Mouse (Mus musculus): Measurements from ENCODE around the gene Repin1. TPM values are rescaled to one million over a fixed set of nuclear protein-coding genes. Genes with fewer than 3 reads are reported as not detected.

Gene Repin1
- total and polyA plus RNA-seq, 3 experiments: 10.7 to 28.0 (median 12.8) TPM

DNA sequence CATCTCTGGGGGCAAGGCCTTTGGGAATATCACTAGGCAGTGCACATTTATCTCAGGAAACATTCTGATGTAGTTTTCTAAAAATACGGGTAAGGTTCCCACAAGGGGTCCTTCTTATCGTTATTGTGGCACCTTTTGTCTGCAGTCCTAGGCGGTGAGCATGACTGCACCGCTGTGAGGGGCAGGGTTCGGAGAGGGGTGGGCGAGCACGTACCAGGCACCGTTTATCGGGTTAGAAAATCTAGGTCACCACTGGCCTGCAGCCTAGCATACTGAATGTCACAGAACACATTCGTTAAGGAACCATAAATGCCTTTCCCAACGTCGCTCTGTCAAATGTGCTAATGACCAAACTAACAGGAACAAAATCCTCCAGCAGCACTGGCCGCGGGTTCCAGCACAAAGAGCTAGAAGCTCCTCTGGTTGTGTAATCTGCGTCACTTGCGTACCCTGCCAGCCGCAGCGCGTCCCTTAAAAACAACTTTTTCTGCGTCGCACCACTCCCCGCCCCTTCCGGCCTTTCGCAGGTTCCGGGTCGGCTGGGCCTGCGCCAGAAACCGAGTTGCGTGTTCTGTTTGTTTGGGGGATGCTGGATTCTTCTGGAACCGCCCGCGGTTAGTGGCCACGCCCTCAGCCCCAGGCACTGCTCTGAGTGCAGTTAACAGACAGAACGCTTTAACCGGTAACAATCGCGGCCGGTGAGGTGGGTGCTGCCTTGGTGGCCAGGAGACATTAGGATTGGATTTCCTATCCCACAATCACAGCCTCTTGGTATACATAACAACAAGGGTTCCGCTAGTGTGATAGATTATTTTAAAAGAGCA lies 39.2 kb upstream of the Repin1 start, which contains the start of gene Lrrc61:
Gene Lrrc61 (plus strand): TSS at position 517 of the 824 bp plus-strand sequence.
- H3K27me3 ChIP-seq (replicated peaks): peaks cover 29% of the 10 kb centered on the region
- H3K4me3 ChIP-seq (replicated peaks in 1 of 3; ENCODE audit: low read depth in 2 of 3, low read length in 2 of 3, poor library complexity in 1 of 3): peak within 1 kb of the TSS; percentile 63 to 87 (median 71)
- in situ Hi-C loops (cut with MboI; ENCODE audit: low pct_ligation_motif_present, low pct_unique_long_range_greater_than_20kb, low sequenced_read_pairs) (loop anchor here (5.0 kb wide), 1 partner anchor 73 kb away; the partner anchor contains the start of gene AI854703), dilution Hi-C loops (cut with MboI; ENCODE audit: extremely low pct_ligation_motif_present, extremely low pct_unique_long_range_greater_than_20kb, low sequenced_read_pairs) (no loop called here)
- H3K4me2 ChIP-seq (ENCODE audit: insufficient read depth, low read depth, poor library complexity, severe bottlenecking): peak within 1 kb of the TSS; percentile 83
- no peaks in the 10 kb centered on the region for H3K9me3 ChIP-seq (replicated peaks; ENCODE audit: low read length)
- H3K36me3 ChIP-seq (replicated peaks in 1 of 2; ENCODE audit: control insufficient read depth in 1 of 2, insufficient read depth in 1 of 2, low read length in 1 of 2): peaks cover 0 to 12% of the 10 kb centered on the region in 2 experiments
- peak; percentile 96 for DNase-seq (ENCODE audit: extremely low read depth)
- peaks cover 4 to 14% of the 10 kb centered on the region in 2 experiments for H3K4me1 ChIP-seq (ENCODE audit: control insufficient read depth in 1 of 2, insufficient read depth in 2 of 2)
- H3K79me2 ChIP-seq (replicated peaks; ENCODE audit: control insufficient read depth, extremely low read depth, insufficient read depth, poor library complexity, severe bottlenecking): no peaks in the 10 kb centered on the region
- H3K9ac ChIP-seq (ENCODE audit: insufficient read depth, low read depth): peak within 1 kb of the TSS; percentile 76
- TF ChIP-seq TBP (conservative IDR thresholded peaks at IDR 0.05; ENCODE audit: low read depth, low read length): peak; percentile 80
- peak; percentile 96 for TF ChIP-seq ELF1 (IDR thresholded peaks at IDR 0.05; ENCODE audit: low read depth, low read length)
- peak; percentile 54 for TF ChIP-seq NELFE (IDR thresholded peaks at IDR 0.05; ENCODE audit: low read depth, low read length)
- peak; percentile 75 for TF ChIP-seq SIN3A (IDR thresholded peaks at IDR 0.05; ENCODE audit: low read length)
- peak; percentile 83 for TF ChIP-seq POLR2A (IDR thresholded peaks at IDR 0.05; ENCODE audit: low read depth, low read length)
- no peak for TF ChIP-seq CTCF (conservative IDR thresholded peaks at IDR 0.05 in 1 of 2, IDR thresholded peaks at IDR 0.05 in 1 of 2; ENCODE audit: low read depth in 2 of 2, low read length in 2 of 2)
- TF ChIP-seq IRF4 (IDR thresholded peaks at IDR 0.05; ENCODE audit: low read depth, low read length): no peak
- TF ChIP-seq KAT2A (IDR thresholded peaks at IDR 0.05; ENCODE audit: insufficient replicate concordance, low read length): peak; percentile 43; the same call in 1 of the 2 replicates
- peak; percentile 85 for TF ChIP-seq NRF1 (IDR thresholded peaks at IDR 0.05; ENCODE audit: low read depth, low read length)
- peak; percentile 70 for TF ChIP-seq TCF12 (IDR thresholded peaks at IDR 0.05; ENCODE audit: low read depth, low read length)
- H3K27ac ChIP-seq (ENCODE audit: insufficient read depth, low read depth): peak within 1 kb of the TSS; percentile 45

GRCm38 (mm10) chr6:48555104-48555890 lies 38.4 kb upstream of the Repin1 start:
- peak overlapping the region; percentile 63 to 87 (median 63) for H3K4me3 ChIP-seq (replicated peaks in 1 of 3; ENCODE audit: low read depth in 2 of 3, low read length in 2 of 3, poor library complexity in 1 of 3)
- H3K79me2 ChIP-seq (replicated peaks; ENCODE audit: control insufficient read depth, extremely low read depth, insufficient read depth, poor library complexity, severe bottlenecking): no peaks in the 10 kb centered on the region
- H3K9me3 ChIP-seq (replicated peaks; ENCODE audit: low read length): no peaks in the 10 kb centered on the region
- dilution Hi-C loops (cut with MboI; ENCODE audit: extremely low pct_ligation_motif_present, extremely low pct_unique_long_range_greater_than_20kb, low sequenced_read_pairs): no loop called here
- H3K4me2 ChIP-seq (ENCODE audit: insufficient read depth, low read depth, poor library complexity, severe bottlenecking): peak overlapping the region; percentile 77
- peak overlapping the region; percentile 76 for H3K9ac ChIP-seq (ENCODE audit: insufficient read depth, low read depth)
- peak overlapping the region; percentile 45; the same call in 1 of the 2 replicates for H3K27ac ChIP-seq (ENCODE audit: insufficient read depth, low read depth)
- in situ Hi-C loops (cut with MboI; ENCODE audit: low pct_ligation_motif_present, low pct_unique_long_range_greater_than_20kb, low sequenced_read_pairs): loop anchor here (5.0 kb wide), 1 partner anchor 72 kb away; the partner anchor contains the start of gene AI854703
- peak; percentile 65 for DNase-seq (ENCODE audit: extremely low read depth)
- peaks cover 0 to 13% of the 10 kb centered on the region in 2 experiments for H3K36me3 ChIP-seq (replicated peaks in 1 of 2; ENCODE audit: control insufficient read depth in 1 of 2, insufficient read depth in 1 of 2, low read length in 1 of 2)
- TF ChIP-seq MEF2A (IDR thresholded peaks at IDR 0.05; ENCODE audit: borderline replicate concordance, low read depth, low read length) (no peak), USF1 (IDR thresholded peaks at IDR 0.05; ENCODE audit: low read depth, low read length) (no peak), HCFC1 (IDR thresholded peaks at IDR 0.05; ENCODE audit: low read depth, low read length) (peak; percentile 74), EP300 (IDR thresholded peaks at IDR 0.05; ENCODE audit: low read length) (no peak)
- H3K4me1 ChIP-seq (ENCODE audit: control insufficient read depth in 1 of 2, insufficient read depth in 2 of 2): peaks cover 4 to 14% of the 10 kb centered on the region in 2 experiments
- H3K27me3 ChIP-seq (replicated peaks): peaks cover 23% of the 10 kb centered on the region
